Mouse (Mus musculus): ENCODE results near the gene Gys1.

The Gys1 gene

DNA sequence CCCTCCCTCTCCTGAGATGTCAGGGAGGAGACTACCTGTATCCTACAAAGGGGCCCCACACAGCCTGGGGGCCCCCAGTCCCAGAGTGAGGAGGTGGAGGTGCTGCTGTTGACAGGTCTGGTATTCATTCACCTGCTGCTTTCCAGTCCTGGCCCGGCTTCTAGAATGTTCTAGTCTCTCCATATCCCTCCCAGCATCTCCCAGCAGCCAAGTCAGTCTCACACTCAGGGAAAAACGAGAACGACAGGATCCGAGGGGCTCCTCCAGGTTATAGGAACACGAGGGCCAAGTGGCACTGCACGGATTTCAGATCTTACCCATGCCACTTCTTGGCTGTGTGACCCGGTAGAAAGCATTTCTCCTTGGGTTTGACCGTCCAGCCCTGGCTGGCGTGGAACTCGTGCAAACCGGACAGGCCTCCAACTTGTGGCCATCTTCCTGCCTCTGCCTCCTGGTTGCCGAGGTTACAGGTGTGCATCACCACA is 19.9 kb upstream of the Gys1 start:
- DNase-seq (ENCODE audit: low spot score): no peak

DNA sequence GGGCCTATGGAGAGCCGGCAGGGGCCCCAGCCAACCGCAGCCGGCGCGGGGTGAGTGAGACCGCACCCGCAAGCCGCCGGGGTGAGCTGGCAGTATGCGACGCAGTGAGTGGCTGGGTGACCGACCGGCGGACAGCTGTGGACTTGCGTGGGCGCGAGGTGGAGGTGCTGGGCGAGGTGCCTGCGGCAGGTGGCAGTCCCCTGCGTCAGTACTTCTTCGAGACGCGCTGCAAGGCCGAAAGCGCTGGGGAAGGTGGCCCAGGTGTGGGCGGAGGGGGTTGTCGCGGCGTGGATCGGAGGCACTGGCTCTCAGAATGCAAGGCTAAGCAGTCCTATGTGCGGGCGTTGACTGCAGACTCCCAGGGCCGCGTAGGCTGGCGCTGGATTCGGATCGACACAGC is 19.0 kb upstream of the Gys1 start:
- DNase-seq (ENCODE audit: low spot score): no peak

DNA sequence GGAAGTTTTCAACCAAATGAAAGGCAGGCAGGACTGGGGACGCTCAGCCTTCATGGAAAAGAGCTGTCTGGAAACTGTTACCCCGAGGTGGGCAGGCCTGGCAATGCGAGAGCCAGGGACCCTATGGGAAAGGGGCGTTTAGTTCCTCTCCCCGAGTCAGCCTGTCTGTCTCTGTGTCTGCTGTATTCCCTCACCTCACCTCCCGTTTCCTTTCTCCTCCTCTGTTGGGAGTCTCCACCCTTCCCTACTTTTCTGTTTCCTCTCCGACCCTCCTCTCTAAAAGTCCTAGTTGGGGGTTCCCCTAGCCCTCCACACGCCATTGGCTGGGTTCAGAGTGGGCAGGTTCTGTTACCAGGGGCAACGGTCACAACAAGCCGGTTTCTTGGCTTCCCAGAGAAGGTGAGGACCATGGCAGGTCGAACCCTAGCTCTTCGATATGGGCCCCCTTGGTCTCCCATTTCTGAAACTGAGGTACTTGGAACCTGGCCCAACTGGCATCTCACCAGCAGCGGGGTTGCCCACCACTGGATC is 16.6 kb upstream of the Gys1 start:
- DNase-seq (ENCODE audit: low spot score): no peak

DNA sequence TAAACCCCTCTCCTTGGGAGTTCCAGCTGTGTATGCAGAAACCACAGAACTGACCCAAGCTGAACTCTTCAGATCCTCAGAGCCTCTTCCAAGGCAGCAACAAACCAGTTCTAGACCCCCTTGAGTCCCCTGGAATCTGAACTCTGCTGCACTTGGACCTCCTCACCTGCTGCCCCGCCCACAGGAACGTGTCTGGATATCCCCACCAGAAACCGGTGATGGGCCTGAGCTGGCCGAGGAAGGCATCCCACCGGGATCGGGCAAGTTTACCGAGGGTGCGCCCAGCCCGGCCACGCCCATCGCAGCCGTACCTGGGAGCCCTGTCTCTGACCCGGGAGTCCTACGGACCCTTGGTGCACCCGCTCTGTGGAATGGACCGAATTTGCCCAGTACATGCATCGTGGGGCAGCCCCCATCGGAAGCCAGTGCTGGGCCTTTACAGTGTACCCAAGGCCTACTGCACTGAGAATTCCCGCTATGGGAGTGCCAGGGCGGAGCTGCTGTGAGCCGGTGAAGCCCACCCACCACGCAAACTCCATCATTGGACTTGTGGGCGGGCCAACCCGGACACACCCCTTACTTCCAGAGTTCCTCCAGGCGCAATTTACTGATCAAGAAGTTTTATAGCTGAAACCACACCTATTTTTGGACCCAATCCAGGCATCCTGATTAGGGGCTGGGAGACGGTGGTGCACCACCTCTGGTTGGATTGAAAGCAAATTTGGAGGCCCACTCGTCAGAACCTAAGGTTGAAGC is 14.6 kb upstream of the Gys1 start:
- DNase-seq (ENCODE audit: low spot score): no peak

DNA sequence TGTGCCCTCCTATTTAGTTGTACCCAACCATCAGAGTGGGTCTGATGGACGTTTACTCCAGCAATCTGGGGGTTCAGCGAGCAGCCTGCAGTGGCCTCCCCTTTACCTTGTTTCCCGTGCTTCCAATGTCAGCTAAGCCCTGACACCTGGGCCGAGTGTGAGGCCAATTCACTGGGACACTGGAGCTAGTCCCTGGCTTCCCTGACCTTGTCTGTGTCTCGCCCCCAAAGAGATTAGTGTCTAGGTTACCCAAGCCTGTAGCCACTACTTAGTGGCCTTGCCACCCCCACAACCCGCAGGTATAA is 14.1 kb upstream of the Gys1 start, which contains the start of gene Lhb:
TSS of gene Lhb (plus strand) at position 206 of the 305 bp plus-strand sequence.
- DNase-seq (ENCODE audit: low spot score): no peak

DNA sequence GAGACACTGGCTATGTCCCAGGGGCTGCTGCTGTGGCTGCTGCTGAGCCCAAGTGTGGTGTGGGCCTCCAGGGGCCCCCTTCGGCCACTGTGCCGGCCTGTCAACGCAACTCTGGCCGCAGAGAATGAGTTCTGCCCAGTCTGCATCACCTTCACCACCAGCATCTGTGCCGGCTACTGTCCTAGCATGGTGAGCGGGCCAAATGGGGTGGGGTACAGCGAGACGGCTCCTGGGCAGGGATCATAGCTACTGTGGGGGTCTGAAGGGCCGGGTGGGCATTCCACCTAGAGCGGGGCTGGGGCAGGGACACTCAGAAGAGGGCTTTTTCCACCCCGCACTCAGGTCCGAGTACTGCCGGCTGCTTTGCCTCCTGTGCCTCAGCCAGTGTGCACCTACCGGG is 13.4 kb upstream of the Gys1 start:
- no peak for DNase-seq (ENCODE audit: low spot score)

DNA sequence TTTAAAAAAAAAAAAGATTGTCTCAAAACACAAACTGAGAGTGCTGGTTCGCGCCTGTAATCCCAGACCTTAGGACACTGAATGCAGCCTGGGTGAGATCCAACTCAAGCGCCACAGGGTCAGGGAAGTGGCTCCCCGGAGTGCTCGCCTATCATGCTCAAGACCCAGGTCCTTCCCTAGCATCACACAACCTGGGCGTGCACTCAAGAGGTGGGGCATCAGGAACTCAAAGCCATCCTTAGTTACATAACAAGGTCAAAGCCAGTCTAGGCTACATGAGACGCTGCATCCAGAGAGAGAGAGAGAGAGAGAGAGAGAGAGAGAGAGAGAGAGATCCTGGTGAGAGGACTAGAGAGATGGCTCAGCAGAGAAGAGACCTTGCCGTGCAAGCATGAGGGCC is 8.1 kb upstream of the Gys1 start:
- no peak for DNase-seq (ENCODE audit: low spot score)

DNA sequence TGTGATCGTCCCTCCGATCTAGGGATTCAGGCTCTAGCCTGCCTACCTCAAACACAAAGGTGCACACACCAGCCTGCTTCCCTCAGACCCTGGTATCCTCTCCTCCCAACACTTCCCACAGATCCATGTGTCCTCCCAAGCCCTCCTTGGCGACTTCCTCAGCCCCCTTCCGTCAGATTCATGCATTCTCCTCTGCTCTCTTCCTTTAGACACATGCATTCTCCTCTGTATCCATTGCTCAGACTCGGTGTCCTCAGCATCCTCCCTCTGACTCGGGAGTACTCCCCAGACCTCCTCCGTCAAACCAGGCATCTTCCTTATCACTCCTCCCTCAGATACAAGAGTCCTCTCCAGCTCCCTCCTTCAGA is 825 bp upstream of the Gys1 start:
- DNase-seq (ENCODE audit: low spot score): no peak

DNA sequence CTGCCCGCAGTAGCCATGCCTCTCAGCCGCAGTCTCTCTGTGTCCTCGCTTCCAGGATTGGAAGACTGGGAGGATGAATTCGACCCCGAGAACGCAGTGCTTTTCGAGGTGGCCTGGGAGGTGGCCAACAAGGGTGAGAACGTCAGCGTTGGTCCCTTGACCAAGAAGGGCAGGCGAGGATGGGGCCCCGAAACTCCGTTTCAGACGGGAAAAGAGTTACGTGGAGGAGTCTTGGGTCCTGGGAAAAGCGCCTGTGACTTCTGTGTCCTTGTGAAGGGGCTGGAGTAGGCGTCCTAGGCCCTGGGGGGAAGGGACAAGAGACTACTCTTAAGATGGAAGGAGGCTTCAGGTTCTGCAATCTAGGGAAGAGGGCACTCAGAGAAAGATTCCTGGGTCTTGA is 394 bp downstream of the Gys1 start:
- no peak for DNase-seq (ENCODE audit: low spot score)

DNA sequence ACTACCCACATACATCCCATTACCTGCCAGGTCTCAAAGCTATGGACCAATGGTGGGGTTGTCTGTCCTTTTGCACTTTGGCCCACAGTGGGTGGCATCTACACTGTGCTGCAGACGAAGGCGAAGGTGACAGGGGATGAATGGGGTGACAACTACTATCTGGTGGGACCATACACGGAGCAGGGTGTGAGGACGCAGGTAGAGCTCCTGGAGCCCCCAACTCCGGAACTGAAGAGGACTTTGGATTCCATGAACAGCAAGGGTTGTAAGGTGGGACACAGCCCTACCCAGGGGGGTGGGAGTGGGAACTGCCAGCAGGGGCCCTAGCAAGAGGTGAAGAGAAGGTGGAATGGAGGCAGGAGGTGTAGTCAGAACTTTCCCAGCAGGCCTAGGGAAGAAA is 1.8 kb downstream of the Gys1 start:
- no peak for DNase-seq (ENCODE audit: low spot score)

DNA sequence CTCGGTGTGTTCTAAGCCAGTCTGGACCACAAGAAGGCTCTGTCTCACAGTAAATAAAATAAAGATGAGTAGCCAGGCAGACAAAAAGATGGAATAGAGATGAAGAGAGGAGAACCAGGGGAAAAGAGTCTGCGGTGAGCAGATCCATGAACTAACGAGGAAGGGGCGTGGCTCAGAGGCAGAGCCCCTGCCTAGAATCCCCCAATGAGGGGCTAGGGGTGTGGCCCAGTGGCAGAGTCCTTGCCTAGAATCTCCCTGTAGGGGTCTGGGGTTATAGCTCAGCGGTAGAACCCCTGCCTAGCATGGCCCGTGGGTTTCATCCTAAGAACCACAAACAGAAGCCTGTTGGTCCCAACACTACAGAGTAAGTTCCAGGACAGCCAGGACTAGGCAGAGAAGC is 2.4 kb downstream of the Gys1 start:
- no peak for DNase-seq (ENCODE audit: low spot score)

DNA sequence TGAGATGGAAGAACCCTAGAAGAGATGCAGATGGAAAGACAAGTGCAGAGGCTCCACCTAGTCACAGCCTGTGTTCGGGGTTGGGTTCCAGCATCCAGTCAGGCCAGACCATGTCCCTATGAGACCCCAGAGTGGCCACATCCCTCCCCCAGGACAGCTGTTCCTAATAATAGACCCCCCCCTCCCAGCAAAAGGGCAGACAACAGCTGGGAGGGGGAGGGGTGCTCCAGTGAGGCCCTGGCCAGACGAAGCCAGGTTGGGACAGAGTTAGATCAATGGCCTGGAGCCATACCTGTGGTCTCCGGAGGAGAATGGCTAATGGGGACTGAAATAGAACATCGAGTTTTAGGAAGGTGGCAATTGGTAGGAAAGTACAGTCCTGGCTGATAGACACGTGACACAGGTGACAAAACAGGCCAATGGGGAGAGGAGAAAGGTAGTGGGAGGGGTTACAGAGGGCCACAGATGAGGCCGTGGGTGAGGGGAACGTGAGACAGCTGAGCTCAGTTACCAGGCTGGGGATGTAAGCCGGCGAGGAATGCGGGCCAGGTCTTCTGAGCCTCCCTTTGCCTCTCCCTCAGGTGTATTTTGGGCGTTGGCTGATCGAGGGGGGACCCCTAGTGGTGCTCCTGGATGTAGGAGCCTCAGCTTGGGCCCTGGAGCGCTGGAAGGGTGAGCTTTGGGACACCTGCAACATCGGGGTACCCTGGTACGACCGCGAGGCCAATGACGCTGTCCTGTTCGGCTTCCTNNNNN is 3.1 kb downstream of the Gys1 start, which contains the start of gene Ruvbl2:
TSS of gene Ruvbl2 (minus strand) at position 576 of the 756 bp plus-strand sequence.
- DNase-seq (ENCODE audit: low spot score): peak; percentile 24

DNA sequence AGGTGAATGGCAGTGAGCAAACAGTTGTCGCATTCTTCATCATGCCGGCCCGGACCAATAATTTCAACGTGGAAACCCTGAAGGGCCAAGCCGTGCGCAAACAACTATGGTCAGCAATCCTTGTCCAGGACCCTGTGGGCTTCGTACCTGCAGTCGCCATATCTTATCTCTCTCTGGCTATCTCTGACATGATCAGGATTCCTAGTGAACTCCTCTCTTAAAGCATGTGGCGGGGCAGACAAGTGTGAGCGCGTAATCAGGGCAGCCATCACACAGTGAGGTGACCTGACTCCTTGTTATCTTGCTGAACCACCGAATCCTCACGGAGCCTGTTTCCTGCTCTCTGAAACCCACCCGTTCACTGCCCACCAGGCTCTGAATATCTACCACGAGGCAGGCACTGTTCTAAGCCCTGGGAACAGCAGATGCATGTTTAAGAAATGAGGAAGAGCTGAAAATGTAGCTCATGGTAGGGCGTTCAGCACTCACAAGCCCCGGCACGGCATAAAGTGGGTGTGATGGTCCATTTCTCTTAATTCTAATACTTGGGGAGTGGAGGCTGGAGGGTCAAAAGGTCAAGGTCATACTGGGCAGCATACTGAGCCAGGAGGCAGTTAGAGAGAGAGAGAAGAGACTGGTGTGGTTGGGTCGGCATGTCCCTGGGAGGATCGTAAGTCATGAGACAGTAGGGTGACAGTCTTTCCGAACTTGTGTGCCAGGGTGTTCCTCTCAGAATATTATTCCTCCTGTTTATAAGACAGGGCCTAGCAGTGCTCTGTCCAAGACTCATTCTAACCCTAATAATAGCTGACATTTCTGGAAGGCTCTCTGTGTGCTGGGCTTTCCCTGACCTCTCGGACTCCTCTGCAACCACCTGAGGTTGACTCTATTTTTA is 9.1 kb downstream of the Gys1 start:
- no peak for DNase-seq (ENCODE audit: low spot score)

DNA sequence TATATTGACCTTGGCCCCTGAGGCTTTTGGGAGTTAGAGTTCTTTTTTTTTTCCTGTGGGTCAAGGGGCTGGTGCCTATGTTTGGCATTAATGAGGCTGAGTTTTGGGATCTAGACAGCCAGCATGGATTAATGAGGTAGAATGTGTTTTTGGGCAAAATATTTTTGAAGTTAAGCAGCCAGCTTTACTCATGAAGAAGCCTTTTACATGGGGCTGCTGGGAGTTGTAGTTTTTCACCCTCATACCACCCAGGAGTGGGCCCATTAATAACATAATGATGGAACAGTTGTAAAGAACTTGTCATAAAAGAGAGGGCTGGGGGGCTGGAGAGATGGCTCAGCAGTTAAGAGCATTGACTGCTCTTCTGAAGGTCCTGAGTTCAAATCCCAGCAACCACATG is 11.9 kb downstream of the Gys1 start:
- no peak for DNase-seq (ENCODE audit: low spot score)

DNA sequence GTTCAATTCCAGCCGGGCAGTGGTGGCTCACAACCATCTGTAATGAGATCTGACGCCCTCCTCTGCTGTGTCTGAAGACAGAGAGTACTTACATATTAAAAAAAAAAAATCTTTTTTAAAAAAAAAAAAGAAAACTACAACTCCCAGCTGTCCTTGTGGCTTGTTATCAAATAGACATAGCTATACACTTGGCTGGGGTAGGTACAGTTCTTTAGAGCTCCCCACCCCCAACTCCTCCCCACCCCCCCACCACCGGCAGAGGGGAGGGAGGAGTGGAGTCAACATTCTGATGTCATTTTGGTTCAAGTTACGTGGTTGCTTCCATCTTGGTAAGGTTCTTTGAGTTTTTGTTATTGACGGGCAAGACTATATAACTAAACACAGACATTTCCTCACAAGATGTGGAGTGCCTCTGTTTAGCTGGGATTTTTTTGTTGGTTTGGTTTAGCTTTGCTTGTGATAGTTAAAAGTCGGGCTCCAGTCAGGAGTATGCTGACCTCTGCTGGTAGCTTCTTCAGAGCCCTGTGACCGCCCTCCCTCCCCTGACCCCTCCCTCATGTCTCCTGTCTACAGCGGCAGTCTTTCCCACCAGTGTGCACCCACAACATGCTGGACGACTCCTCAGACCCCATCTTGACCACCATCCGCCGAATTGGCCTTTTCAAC is 12.8 kb downstream of the Gys1 start:
- no peak for DNase-seq (ENCODE audit: low spot score)

DNA sequence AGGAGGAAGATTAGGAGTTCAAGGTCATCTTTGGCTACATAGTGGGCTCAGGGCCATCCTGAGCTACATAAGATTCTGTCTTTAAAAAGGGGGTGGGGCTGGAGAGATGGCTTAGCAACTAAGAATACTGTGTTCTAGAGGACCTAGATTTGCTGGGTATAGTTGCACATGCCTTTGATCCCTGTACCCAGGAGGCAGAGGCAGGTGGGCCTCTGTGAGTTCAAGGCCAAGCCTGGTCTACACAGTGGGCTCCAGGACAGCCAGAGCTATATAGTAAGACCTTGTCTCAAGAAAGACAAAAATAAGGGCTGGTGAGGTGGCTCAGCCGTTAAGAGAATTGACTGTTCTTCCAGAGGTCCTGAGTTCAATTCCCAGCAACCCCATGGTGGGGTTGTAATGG is 15.3 kb downstream of the Gys1 start:
- DNase-seq (ENCODE audit: low spot score): no peak

DNA sequence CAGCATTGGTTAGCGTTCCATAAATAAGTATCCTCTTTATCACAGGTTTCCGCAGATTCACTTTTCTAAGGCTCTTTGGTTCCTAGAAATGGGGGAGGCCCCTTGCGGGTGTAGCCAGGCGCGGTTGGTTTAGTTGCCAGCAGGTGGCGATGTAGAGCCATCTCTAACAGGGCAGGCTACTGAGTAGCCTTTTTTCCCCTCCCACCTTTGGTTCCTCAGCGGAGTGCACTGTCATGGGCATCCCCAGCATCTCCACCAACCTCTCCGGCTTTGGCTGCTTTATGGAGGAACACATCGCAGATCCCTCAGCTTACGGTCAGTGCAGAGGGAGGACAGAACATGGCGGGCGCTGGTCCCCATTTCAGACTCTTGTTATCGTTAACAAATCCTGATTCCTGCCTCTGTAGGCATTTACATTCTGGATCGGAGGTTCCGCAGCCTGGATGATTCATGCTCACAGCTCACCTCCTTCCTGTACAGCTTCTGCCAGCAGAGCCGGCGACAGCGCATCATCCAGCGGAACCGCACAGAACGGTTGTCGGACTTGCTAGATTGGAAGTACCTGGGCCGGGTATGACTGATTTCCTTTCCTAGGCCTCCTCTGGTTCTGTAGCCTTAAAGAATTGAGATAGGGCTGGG is 16.8 kb downstream of the Gys1 start:
- DNase-seq (ENCODE audit: low spot score): peak; percentile 81

DNA sequence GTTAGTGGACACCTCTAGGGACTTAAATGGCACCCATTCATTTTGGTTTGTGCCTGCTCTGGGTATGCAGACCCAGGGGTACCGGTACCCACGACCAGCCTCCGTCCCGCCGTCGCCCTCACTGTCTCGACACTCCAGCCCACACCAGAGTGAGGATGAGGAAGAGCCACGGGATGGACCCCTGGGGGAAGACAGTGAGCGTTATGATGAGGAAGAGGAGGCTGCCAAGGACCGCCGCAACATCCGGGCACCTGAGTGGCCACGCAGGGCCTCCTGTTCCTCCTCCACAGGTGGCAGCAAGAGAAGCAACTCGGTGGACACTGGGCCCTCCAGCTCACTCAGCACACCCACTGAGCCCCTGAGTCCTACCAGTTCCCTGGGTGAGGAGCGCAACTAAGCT is 20.3 kb downstream of the Gys1 start:
- no peak for DNase-seq (ENCODE audit: low spot score)

DNA sequence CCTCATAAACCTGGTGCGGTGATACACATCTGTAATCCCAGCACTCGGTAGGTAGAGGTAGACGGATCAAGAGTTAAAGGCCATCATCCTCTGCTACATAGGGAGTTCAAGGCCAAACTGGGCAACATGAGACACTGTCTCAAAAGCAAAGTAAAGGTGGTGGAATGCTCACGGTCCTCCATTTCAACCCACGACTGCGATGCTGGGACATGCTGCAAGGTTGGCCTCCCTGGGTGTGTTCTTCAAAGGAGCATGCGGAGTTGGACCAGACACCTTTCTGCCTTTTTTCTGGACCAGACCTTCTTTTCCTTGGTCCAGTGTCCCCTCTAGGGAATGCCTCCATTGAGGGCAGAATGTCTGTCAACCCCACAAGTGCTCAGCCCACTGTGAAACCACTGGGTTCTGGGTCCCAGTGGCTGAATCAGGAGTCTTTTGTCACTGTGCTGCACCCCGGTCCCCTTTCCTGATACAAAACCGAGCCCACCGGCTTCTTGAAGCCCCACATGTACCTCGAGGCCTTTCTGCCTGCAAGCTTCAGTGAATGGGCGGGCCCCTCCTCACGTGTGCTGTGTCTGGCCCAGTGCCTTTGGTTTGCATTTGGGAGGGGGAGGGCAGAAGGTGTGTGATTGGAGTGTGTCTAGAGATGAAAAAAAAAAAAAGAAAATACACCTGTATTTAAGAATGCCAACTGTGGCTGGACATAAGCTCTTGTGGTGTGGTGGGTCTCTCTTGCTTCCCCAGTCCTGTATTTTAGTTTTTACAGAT is 21.5 kb downstream of the Gys1 start:
- no peak for DNase-seq (ENCODE audit: low spot score)

DNA sequence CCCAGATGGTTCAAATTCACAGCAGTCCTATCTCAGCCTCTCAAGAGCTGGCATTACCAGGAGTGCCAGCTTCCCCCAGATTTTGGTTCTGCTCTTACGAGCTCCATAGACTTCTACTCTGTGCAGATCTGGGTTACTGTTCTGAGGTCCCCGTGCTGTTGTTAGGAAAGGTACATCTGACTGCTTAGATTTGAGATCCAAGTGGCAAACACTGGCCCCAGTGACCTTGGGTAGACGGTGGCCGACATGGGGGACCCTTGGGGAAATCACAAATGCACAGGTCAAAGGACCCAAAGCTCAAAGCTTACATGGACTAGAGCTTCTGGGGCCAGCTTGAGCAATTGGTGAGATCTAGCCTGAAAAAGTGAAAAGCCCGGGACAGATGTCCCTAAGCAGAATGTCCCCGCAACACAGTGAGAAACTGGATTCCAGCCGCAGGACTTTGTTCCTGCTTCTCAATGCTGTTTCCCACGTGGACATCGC is 22.1 kb downstream of the Gys1 start:
- no peak for DNase-seq (ENCODE audit: low spot score)

Measured in ovary, postnatal 36 days (tissue).